Mouse (Mus musculus) megakaryocyte, embryonic 14.5 days (primary cell): ENCODE data around the gene Creg1.

Experiments
- FLI1 ChIP-seq: IDR thresholded peaks from 2 replicates; pipeline ENCODE4 v1.6.1; 2012; ENCODE audit warnings: low read length, inconsistent platforms, mixed read lengths
- GATA1 ChIP-seq: IDR thresholded peaks from 3 replicates; pipeline ENCODE4 v1.6.1; 2012; ENCODE audit warnings: mixed read lengths, low read length, inconsistent platforms, borderline replicate concordance

DNA sequence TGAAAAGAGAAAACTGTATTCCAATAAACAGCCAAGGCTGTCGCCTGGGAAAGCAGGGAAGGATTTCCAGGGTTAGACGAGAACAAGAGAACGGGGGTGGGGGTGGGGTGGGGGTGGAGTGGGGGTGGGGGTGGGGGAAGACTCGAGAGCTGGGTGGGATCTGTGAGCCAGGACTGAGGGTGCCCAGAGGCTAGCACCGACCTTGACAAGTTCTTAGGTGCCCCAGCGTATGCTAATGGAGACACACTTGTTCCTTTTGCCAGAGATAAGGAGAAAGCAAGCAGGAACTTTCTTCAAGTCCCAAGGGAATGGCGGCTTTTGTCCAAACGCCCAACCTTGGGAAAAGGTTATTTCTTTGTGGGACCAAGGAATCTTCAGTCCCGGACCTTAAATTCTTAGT is 8.5 kb downstream of the Creg1 start:
- TF ChIP-seq GATA1 (no peak), FLI1 (no peak)
